Mouse (Mus musculus): ENCODE results near the gene Olfr885. TPM values are rescaled to one million over a fixed set of nuclear protein-coding genes. Genes with fewer than 3 reads are reported as not detected.

Gene Olfr885
- polyA plus RNA-seq (2012; ENCODE audit: insufficient read depth, insufficient read length, missing spikeins): not detected in 2 replicates

DNA sequence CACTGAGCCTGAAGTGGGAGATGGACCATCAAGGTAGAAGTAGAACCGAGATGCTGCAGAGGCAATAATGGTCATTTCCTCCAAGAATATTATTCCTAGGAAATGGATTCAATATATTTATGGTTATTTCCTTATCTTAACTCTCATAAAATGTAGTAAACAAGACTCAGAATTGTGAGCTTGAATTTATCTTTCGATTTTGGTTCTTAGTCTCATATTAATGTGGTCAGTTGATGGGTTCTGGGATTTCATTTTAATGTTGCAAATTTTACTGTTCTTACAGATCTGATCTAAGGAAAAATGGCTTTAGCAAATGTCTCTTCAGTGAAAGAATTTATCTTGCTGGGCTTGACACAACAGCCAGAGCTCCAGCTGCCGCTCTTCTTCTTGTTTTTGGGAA is at the start of gene Olfr885:
Gene Olfr885, plus strand, starts transcription at position 301 of the 400 bp plus-strand sequence.
- Histone ChIP-seq H3K4me3 (ENCODE audit: insufficient read depth, low read depth, low read length) (no peak within 1 kb of the TSS), H3K4me1 (ENCODE audit: control insufficient read depth, insufficient read depth, insufficient read length, low read length) (no peaks in the 10 kb centered on the region), H3K27ac (replicated peaks; ENCODE audit: low read depth, low read length) (no peak within 1 kb of the TSS)

DNA sequence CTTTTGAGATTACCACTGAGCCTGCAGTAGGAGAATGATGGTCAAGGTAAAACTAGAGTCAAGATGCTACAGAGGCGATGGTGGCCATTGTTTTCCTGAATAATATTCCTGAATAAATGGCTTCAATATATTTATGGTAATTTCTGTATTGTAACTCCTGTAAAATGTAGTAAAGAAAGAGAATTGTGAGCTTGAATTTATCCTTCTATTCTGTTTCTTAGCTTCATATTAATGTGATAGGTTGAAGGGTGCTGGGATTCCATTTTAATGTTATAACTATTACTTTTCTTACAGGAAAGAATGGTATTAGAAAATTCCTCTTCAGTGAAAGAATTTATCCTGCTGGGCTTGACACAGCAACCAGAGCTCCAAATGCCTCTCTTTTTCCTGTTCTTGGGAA is 35.6 kb upstream of the Olfr885 start, which contains the start of gene Olfr883:
Gene Olfr883, plus strand, starts transcription at position 301 of the 400 bp plus-strand sequence.
- Histone ChIP-seq H3K4me3 (ENCODE audit: insufficient read depth, low read depth, low read length) (no peak within 1 kb of the TSS), H3K27ac (replicated peaks; ENCODE audit: low read depth, low read length) (no peak within 1 kb of the TSS), H3K4me1 (ENCODE audit: control insufficient read depth, insufficient read depth, insufficient read length, low read length) (no peaks in the 10 kb centered on the region)

DNA sequence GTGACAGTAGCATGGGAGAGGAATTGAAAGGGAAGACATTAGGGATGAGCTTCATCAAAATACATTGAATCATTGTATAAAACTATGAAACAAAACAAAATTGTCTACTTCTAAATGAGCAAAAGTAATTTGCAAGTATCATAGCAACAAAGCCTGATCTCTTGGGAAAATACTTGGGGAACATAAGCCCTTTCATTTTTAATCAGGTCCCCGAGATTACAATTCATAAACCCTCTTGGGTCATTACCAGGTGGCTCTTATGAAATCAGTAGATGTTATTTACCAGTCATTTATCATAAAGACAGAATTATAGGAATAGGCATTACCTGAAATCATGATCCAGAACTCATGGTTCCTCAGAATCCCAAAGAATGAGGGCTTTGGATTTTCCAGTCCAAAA is 14.9 kb upstream of the Olfr885 start, which contains the start of gene Olfr884:
Gene Olfr884, plus strand, starts transcription at position 301 of the 400 bp plus-strand sequence.
- Histone ChIP-seq H3K4me3 (ENCODE audit: insufficient read depth, low read depth, low read length) (no peak within 1 kb of the TSS), H3K27ac (replicated peaks; ENCODE audit: low read depth, low read length) (no peak within 1 kb of the TSS), H3K4me1 (ENCODE audit: control insufficient read depth, insufficient read depth, insufficient read length, low read length) (no peaks in the 10 kb centered on the region)

DNA sequence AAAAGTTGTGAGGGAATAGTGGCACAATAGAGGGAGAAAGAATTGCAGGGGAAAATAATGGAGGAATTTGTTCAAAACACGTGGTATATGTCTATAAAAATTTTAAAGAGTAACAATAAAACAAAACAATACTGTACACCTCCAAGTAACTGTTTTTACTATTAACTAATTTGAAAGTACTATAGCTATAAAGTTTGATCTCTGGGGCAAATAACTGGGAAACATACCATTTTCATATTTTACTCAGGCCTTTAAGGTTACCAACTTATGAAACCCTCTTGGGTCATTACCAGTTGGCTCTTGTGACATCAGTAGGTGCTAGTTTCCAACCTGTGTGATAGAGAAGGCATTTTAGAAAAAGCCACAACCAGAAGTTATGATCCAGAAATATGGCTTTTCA is 22.6 kb downstream of the Olfr885 start, which contains the start of gene Olfr887:
Gene Olfr887, plus strand, starts transcription at position 301 of the 400 bp plus-strand sequence.
- Histone ChIP-seq H3K27ac (replicated peaks; ENCODE audit: low read depth, low read length) (no peak within 1 kb of the TSS), H3K4me3 (ENCODE audit: insufficient read depth, low read depth, low read length) (no peak within 1 kb of the TSS), H3K4me1 (ENCODE audit: control insufficient read depth, insufficient read depth, insufficient read length, low read length) (no peaks in the 10 kb centered on the region)

DNA sequence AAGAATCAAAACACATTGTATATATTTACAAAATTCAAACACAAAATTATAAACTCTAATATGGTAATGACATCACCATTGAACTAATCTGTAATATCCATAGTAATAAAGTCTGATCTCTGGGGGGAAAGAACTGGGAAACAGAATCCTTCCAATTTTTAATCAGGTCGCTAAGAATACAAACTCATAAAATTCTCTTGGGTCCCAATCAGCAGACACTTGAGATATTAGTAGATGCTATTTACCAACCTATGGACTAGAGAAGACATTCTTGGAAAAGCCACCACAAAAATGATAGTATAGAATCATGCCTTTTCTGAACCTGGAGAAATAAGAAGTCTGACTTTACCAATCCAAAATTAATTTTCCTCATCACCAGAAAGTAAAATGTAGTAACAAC is 46.7 kb downstream of the Olfr885 start, which contains the start of gene Olfr888:
Gene Olfr888, plus strand, starts transcription at position 301 of the 400 bp plus-strand sequence.
- no peak within 1 kb of the TSS for H3K4me3 ChIP-seq (ENCODE audit: insufficient read depth, low read depth, low read length)
- no peaks in the 10 kb centered on the region for H3K4me1 ChIP-seq (ENCODE audit: control insufficient read depth, insufficient read depth, insufficient read length, low read length)
- H3K27ac ChIP-seq (replicated peaks; ENCODE audit: low read depth, low read length): no peak within 1 kb of the TSS

Other genes starting within 250 kb of the Olfr885 start
- gene Olfr877, start 207.1 kb upstream of the Olfr885 start, polyA plus RNA-seq (2012; ENCODE audit: insufficient read depth, insufficient read length, missing spikeins): not detected in 2 replicates
- not detected in 2 replicates for gene Olfr145, start 164.6 kb upstream of the Olfr885 start, polyA plus RNA-seq (2012; ENCODE audit: insufficient read depth, insufficient read length, missing spikeins)
- gene Olfr878, start 143.5 kb upstream of the Olfr885 start, polyA plus RNA-seq (2012; ENCODE audit: insufficient read depth, insufficient read length, missing spikeins): not detected in 2 replicates
- gene Olfr881, start 69.5 kb upstream of the Olfr885 start, polyA plus RNA-seq (2012; ENCODE audit: insufficient read depth, insufficient read length, missing spikeins): not detected in 2 replicates
- gene Olfr883, start 35.5 kb upstream of the Olfr885 start, polyA plus RNA-seq (2012; ENCODE audit: insufficient read depth, insufficient read length, missing spikeins): not detected in 2 replicates
- gene Olfr884, start 14.8 kb upstream of the Olfr885 start, polyA plus RNA-seq (2012; ENCODE audit: insufficient read depth, insufficient read length, missing spikeins): not detected in 2 replicates
- gene Olfr887, start 22.8 kb downstream of the Olfr885 start, polyA plus RNA-seq (2012; ENCODE audit: insufficient read depth, insufficient read length, missing spikeins): not detected in 2 replicates
- not detected in 2 replicates for gene Olfr888, start 46.8 kb downstream of the Olfr885 start, polyA plus RNA-seq (2012; ENCODE audit: insufficient read depth, insufficient read length, missing spikeins)
- gene Olfr889, start 53.9 kb downstream of the Olfr885 start, polyA plus RNA-seq (2012; ENCODE audit: insufficient read depth, insufficient read length, missing spikeins): not detected in 2 replicates
- gene Olfr890, start 81.2 kb downstream of the Olfr885 start, polyA plus RNA-seq (2012; ENCODE audit: insufficient read depth, insufficient read length, missing spikeins): not detected in 2 replicates
- gene Olfr891, start 119.5 kb downstream of the Olfr885 start, polyA plus RNA-seq (2012; ENCODE audit: insufficient read depth, insufficient read length, missing spikeins): not detected in 2 replicates
- gene Olfr893, start 147.0 kb downstream of the Olfr885 start, polyA plus RNA-seq (2012; ENCODE audit: insufficient read depth, insufficient read length, missing spikeins): not detected in 2 replicates
- gene Olfr894, start 156.7 kb downstream of the Olfr885 start, polyA plus RNA-seq (2012; ENCODE audit: insufficient read depth, insufficient read length, missing spikeins): not detected in 2 replicates
- gene Olfr143, start 191.5 kb downstream of the Olfr885 start, polyA plus RNA-seq (2012; ENCODE audit: insufficient read depth, insufficient read length, missing spikeins): not detected in 2 replicates
- gene Olfr895, start 206.5 kb downstream of the Olfr885 start, polyA plus RNA-seq (2012; ENCODE audit: insufficient read depth, insufficient read length, missing spikeins): not detected in 2 replicates
- gene Olfr896-ps1, start 229.8 kb downstream of the Olfr885 start, polyA plus RNA-seq (2012; ENCODE audit: insufficient read depth, insufficient read length, missing spikeins): not detected in 2 replicates

Data from brown adipose tissue, adult 24 weeks (tissue).